Mouse (Mus musculus): ENCODE measurements around the gene Ackr3. TPM values are rescaled to one million over a fixed set of nuclear protein-coding genes. Genes with fewer than 3 reads are reported as not detected.

Ackr3 gene
- polyA plus RNA-seq, 1 experiment = 30.3 TPM

DNA sequence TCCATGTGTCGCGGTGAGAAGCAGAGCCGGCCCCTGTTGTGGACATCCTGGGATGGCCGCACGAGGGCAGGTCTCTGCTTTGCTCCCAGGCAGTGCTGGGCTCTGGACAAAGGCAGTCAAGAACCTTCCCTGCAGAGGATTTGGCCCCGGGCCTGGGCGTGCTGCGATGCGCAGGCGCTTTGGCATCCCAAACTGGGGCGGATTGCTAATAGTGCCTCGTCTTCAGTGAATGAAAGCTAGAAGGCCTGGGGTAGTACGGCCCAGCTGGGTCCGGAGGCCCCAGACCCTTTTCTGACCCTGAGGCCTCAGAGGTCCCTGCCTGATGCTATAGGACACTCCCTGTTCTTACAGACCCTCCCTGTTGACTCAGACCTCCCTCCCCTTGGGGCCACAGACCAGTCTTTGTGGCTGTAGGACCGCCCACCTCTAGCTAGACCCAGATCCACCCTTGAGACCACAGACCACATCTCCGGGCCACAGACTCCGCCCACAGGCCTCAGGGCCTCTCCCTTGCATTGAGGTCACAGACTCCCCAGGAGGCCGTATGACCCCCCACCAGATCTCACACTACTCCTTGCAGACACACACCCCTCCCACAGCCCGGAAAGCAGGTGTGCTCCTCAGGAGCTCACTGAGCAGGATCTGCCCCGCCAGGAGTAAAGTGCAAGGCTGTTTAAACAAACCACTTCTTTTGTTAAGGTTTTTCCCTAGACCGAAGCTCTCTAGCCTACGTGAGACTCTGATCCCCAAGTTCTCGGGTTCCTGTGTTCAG lies 1.4 kb upstream of the Ackr3 start:
- no peak for DNase-seq (ENCODE audit: low read depth, low spot score)
- WGBS = 47% methylated on average over 23 of the region's 23 CpGs

DNA sequence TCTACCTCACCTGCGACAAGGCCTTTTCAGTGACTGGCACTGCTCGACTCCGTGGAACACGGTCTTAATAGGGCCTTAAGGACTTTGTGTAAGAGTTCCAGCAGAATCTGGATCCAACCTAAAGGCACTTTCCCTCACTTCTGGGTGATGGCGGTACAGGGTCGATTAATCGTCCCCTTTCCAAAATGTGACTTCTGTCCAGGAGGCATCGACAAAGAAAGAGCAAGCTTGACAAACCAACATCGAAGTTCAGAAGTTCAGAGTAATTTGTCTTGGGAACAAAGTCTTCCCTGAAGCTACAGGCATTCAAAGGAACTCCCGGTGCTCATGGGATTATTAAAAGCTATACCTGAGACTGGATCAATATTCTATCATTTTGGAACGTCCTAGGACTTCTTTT lies 439 bp upstream of the Ackr3 start:
- no peak for DNase-seq (ENCODE audit: low read depth, low spot score)
- 19% methylated on average over 11 of the region's 11 CpGs for WGBS

- WGBS = 33% methylated on average over 1 of the region's 1 CpGs
- DNase-seq (ENCODE audit: low read depth, low spot score) = no peak
Measured at GRCm38 (mm10) chr1:90204821-90205220, 1.0 kb downstream of the Ackr3 start.

DNA sequence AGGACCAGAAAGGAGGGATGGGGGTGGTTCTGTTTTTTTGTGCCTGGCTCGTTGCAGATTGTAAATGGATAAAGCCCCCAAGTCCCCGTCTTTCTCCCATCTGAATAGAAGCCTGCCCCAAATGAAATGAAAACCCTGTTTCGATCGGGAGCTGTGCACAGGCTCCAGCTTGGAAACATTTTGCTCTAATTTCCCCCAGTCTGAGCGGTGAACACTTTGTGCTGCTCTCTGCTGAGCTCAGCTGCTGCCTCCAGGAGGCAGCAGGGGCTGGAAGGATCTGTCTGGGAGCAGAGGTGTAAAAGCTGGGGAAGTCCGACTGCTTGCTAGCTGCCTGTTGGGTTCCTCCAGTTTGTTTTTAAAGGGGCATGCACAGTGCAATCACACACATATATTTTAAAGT lies 1.4 kb downstream of the Ackr3 start:
- WGBS = 4% methylated on average over 6 of the region's 6 CpGs
- no peak for DNase-seq (ENCODE audit: low read depth, low spot score)

DNA sequence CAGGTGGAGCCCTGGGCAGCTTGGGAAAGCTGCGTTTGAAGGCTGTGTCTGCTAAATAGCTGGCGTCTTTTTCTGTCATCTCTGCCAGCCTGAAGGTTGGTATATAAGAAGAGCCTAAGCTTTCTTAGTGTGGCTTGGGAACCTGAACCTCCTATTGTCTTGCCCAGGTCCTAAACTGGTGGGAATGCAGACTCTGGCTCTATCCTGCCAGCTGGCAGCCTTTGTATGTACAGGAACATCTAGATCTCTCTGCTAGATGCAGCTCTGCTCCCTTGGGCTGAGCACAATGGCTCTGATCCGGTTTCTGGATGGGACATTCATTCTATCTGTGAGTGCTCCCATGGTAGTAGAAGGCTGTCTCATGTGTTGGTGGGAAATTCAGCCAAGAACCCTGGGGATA lies 2.9 kb downstream of the Ackr3 start:
- 34% methylated on average over 3 of the region's 3 CpGs for WGBS

DNA sequence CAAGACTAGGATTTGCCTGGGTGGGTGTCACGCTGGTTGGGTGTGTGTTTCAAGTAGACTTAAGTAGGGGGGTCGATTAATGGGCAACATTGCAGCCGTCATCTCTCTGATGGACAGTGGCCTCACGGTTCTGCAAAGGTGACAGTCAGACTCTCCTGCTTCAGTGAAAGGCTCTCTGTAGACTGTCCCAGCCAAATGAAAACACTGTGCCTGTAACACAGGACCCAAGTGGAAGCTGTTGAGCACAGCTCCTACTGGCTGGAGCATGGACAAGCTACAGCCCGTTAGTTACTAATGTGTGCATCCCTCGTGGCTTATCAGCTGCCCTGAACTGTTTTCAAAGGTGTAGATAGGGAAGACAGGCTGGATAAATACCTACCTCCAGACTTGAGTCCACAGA lies 3.5 kb downstream of the Ackr3 start:
- no peak for DNase-seq (ENCODE audit: low read depth, low spot score)
- 55% methylated on average over 6 of the region's 6 CpGs for WGBS

More for the DNA sequence above, 2.9 kb downstream of the Ackr3 start:
- DNase-seq (ENCODE audit: low read depth, low spot score) = no peak

DNA sequence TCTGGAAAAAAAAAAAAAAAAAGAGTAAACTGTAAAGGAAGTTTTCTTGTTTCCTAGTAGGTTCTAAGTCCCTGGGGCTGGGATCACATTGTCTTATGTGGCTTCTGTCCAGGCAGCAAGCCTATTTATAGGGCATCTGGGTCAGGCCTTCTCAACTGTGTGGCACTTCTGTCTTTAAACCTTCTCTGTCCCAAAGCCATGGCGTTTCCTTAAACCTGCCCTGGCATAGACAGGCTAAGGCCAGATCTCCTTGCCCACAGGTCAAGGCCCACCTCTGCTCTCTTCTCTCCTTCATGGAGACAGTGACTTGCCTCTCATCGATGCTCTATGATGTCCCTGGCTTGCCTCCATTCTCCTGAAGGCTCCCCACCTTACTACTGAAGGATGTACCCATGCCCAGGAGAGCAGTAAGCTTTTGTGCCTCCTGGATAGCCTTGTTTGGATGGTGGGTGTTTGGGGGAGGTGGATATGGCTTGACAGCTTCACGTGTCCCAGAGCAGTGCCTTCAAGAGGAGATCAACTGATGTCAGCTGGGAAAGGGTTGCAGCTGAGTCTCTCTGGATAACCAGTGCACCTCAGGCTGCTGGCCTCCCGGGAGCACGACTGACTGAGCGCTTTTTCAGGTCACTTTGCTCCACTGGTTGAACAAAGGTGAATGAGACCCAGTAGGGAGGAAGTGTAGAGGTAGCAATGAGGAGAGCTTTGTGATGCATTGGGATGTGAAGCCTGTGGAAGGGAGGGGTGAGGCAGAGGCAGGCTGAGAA lies 4.1 kb downstream of the Ackr3 start:
- no peak for DNase-seq (ENCODE audit: low read depth, low spot score)
- 64% methylated on average over 6 of the region's 6 CpGs for WGBS

GRCm38 (mm10) chr1:90208503-90208860 lies 4.7 kb downstream of the Ackr3 start:
- 42% methylated on average over 9 of the region's 9 CpGs for WGBS
- no peak for DNase-seq (ENCODE audit: low read depth, low spot score)

DNA sequence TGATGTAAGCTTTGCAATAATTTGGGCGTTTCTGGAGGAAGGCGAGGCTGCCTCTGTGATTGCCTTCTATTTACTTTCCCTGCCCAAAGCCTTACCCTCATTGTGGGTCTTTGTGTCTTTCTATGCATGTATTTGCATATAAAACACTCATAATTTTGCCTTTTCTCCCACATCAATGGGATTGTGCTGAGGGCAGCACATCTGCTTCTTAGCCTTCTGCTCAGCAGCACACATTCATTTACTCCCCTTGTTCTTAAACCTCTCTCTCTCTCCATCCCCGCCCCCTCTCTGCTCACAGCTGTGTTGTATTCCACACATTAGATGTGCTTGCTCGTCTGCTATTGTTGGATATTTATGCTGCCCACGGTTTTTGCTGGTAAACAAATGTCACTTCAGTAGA lies 5.3 kb downstream of the Ackr3 start:
- 46% methylated on average over 5 of the region's 5 CpGs for WGBS
- no peak for DNase-seq (ENCODE audit: low read depth, low spot score)

DNA sequence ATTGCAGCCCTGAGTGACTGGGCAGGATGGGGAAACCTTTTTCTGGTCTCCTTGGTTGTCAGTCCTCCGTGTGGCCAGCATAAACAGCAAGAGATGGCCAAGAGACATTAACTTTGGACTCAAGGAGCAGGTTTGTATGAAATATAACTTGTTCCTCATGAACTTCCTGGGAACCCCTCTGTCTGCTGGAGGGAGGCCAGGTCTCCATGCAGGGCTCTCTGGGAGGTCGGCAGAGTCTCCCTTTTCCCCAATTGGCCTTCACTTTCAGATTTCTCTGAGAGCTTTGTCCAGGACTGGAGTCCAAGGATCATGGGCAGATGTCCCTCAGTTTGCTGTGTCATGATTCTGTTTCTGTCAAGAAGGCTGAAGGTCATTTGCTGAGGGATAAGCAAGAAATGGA lies 6.0 kb downstream of the Ackr3 start:
- WGBS = 10% methylated on average over 2 of the region's 2 CpGs
- no peak for DNase-seq (ENCODE audit: low read depth, low spot score)

- WGBS = 80% methylated on average over 6 of the region's 6 CpGs
Measured at GRCm38 (mm10) chr1:90210346-90210745, 6.6 kb downstream of the Ackr3 start.

DNA sequence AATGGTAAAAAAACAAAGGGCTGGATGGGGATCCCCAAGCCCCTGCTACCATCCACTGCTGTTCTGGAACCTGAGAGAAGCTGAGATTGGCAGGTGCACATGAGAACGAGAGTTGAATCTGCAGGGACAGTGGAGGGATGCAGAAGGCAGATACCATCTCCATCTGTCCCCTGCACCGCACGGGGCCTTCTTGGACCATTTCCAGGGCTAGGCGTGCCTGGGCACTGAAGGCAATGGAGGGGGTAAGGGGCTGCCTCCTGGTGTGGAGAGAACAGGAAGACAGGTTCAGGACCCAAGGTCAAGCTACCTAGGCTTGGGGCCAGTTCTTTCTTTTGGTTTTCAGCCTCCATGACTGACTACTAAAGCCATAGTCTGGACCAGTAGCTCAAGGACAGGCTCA lies 7.0 kb downstream of the Ackr3 start:
- DNase-seq (ENCODE audit: low read depth, low spot score) = no peak

More at GRCm38 (mm10) chr1:90210346-90210745, 6.6 kb downstream of the Ackr3 start:
- DNase-seq (ENCODE audit: low read depth, low spot score) = no peak

DNA sequence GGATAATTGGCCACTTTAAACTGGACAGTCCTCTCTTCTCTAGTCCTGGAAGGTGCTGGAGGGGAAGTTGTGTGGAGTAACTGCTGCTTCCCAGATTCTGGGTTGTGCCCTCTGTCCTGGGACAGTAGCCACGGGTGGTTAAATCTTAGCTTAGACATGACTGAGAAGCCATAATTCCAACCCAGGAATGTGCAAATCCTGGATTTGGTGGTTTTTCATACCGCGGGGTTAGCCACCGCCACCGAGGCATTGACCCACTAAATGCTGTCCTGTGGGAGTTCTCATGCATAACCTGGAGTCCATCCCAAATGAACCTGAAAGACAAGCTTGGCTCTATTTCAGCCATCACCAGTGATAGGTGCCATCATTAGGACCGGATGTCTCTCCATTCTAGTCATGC lies 8.6 kb downstream of the Ackr3 start:
- no peak for DNase-seq (ENCODE audit: low read depth, low spot score)
- 88% methylated on average over 6 of the region's 6 CpGs for WGBS

More for the DNA sequence above, 7.0 kb downstream of the Ackr3 start:
- WGBS = 67% methylated on average over 4 of the region's 4 CpGs

- WGBS = 77% methylated on average over 6 of the region's 6 CpGs
- DNase-seq (ENCODE audit: low read depth, low spot score) = no peak
Measured at GRCm38 (mm10) chr1:90212901-90213300, 9.1 kb downstream of the Ackr3 start.

DNA sequence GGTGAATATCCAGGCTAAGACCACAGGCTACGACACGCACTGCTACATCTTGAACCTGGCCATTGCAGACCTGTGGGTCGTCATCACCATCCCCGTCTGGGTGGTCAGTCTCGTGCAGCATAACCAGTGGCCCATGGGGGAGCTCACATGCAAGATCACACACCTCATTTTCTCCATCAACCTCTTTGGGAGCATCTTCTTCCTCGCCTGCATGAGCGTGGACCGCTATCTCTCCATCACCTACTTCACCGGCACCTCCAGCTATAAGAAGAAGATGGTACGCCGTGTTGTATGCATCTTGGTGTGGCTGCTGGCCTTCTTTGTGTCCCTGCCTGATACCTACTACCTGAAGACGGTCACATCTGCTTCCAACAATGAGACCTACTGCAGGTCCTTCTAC lies 10.2 kb downstream of the Ackr3 start:
- WGBS = 97% methylated on average over 12 of the region's 12 CpGs
- no peak for DNase-seq (ENCODE audit: low read depth, low spot score)

DNA sequence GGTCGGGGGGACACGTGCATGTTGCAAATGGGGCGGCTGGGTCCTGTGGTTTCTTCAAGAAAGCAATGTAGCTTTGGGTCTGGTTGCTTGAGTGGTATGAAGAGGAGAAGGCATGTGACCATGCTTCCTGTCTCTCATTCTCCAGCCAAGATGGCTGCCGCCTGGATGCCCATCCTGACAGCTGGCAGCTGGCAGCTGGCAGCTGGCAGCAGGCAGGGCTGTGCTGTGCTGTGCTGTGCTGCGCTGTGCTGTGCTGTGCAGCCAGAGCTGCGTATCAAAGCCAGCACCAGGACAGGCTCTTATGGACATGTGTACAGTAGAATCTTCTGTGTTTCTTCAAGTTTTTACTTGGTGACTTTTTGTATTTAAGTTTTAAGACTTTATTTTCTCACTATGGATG lies 11.1 kb downstream of the Ackr3 start:
- WGBS = 88% methylated on average over 6 of the region's 6 CpGs
- DNase-seq (ENCODE audit: low read depth, low spot score) = no peak

GRCm38 (mm10) chr1:90215881-90216280 lies 12.1 kb downstream of the Ackr3 start:
- DNase-seq (ENCODE audit: low read depth, low spot score) = no peak
- 63% methylated on average over 2 of the region's 2 CpGs for WGBS

- no peak for DNase-seq (ENCODE audit: low read depth, low spot score)
- 48% methylated on average over 1 of the region's 1 CpGs for WGBS
Measured at GRCm38 (mm10) chr1:90216395-90216794, 12.6 kb downstream of the Ackr3 start.

DNA sequence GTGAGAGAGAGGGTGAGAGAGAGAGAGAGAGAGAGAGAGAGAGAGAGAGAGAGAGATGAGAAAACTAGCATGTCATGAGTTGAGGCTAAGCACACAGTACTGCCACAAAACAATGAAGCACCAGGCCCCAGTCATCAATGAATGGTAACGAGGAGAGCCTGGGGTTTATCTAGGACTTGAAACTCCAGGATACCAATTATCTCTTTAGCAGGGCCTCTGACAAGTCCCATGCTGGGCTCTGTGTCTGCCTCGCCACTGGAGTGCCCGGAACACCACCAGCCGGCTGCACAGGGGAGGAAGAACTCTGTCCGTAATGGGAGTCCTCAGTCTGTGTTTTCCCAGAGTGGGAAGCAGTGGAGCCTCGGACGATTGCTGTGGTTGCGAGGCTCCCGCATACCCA lies 16.5 kb downstream of the Ackr3 start:
- no peak for DNase-seq (ENCODE audit: low read depth, low spot score)
- 71% methylated on average over 9 of the region's 9 CpGs for WGBS

DNA sequence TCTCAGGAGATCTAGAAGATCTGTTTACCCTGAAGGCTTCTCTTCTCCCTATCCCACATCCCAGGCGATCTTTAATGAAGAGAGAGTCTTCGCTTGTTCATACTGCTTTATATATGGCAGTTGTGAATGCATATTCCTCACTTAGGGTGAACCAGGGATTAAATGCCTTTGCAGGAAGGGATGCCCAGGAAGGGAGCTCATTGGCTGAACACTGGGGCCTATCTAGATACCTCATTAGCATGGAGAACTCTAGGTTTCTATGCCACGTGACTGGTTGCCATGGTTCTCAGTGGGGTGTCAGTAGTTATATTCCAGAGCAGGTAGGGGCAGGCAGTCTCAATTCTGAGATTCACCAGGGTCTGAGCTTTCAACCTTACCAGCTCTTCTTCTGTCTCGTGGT lies 17.1 kb downstream of the Ackr3 start:
- DNase-seq (ENCODE audit: low read depth, low spot score) = no peak
- WGBS = 86% methylated on average over 4 of the region's 4 CpGs

GRCm38 (mm10) chr1:90221811-90222361 lies 18.1 kb downstream of the Ackr3 start:
- 83% methylated on average over 18 of the region's 18 CpGs for WGBS

More at GRCm38 (mm10) chr1:90221811-90222361, 18.1 kb downstream of the Ackr3 start:
- DNase-seq (ENCODE audit: low read depth, low spot score) = no peak
